Mouse (Mus musculus) adrenal gland (tissue): ENCODE measurements around the gene Tmtc2.
"Not testable (repeated sequence)": the region's sequence is repeated elsewhere in the genome, so short reads cannot be mapped to it uniquely, and the experiment has no call there.

Experiments used
- intact Hi-C: fragments of 180-260 bp; cut with DNase I; formaldehyde crosslinking; loops from one replicate; pipeline ENCODE4 v1.15.1; 2025

The Tmtc2 gene

GRCm38 (mm10) chr10:105319299-105320057 lies 254.8 kb downstream of the Tmtc2 start:
- intact Hi-C loops, result no loop called here

GRCm38 (mm10) chr10:105318869-105319268 lies 255.4 kb downstream of the Tmtc2 start:
- intact Hi-C loops, result no loop called here

DNA sequence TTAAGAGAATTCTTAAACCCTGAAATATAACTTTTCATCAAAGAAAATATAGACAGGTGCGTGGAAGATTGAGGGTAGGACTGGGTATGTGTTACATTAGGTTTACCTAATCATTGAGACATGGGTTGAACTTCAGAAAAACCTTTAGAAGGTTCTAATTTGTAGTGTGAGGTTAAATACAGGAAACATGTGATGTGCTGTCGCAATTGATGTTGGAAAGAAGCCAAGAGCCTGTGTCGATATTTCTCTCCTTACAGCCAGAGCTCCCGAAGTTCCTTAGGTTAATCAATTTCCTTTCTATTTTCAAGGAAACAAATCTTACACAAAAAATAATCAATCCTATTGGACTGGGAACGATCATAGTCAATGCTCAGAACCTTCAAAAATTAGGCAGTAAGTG lies 261.3 kb downstream of the Tmtc2 start:
- intact Hi-C loops, result no loop called here

GRCm38 (mm10) chr10:105297560-105297959 lies 276.7 kb downstream of the Tmtc2 start:
- intact Hi-C loops, result no loop called here

DNA sequence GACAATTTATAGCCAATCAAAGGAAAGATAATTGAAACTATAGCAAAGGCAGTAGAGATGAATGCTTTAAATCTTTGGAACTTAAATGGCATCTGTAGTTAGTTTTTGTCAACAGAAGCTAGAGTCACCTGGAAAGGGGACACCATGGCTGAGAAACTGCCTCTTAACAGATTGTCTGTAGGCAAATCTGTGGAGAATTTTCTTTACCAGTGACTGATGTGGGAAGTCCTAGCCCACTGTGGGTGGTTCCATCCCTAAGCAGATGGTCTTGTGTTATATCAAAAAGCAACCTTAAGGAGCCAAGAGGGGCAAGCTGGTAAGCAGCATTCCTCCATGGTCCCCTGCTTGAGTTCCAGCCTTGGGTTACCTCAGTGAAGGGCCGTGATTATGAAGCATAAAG lies 281.3 kb downstream of the Tmtc2 start:
- intact Hi-C loops, result no loop called here

DNA sequence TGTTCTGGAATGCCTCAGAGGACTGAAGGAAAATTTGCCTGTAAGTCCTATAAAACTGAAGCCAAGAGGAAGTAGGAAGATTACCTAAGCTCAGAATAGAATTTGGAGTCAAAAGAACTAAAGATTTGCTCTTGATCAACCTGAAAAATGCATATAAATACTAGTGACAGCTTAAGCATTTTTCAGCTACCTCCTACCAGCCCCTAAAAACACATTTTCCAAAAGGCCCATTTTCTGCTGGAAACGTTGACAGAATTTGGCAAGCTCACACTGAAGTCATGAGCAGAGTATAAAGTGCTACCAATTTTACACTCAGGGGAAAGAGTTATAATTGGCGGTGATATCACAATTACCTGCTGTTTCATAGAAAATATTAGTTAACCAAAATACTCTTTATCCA lies 285.8 kb downstream of the Tmtc2 start:
- intact Hi-C loops, result no loop called here

DNA sequence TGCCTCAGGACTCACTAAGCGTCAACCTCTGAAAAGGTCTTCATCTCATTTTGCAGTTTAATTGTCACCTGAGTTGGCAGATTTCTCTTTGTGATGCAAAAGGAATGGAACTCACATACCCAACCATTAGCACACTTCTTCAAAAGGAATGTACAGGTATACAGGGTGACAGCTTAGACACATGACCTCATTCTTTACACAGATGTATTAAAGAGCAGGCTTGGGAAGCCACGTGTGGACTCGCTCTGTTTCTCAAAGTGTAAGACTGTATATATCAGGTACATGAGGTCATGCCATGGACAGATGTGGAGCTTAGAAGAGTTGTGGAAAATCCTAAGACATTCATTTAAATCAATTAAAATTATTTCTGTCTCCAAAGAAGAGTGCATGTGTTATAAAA lies 286.7 kb downstream of the Tmtc2 start:
- intact Hi-C loops, result no loop called here

- intact Hi-C loops, result no loop called here
Observed at GRCm38 (mm10) chr10:105287064-105287463, 287.2 kb downstream of the Tmtc2 start.

GRCm38 (mm10) chr10:105286221-105286620 lies 288.0 kb downstream of the Tmtc2 start:
- intact Hi-C loops, result no loop called here

DNA sequence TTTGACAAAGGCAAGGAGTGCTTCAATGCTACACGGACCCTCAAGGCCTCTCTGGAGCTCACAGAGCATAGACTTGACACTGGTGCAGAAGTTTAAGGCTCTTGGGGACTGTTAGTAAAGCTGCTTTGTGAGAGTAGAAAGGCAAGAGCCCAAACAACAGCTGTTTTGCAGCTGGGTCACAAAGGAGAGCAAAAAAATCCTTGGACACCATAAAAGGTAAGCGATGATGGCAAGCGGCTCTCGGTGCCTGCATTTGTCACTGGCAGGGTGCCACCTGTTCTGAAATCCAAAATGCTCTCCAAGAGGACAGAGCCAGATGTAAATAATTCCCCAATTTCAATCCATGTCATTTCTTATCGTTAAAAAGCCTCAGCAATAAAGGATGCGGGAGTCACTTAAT lies 290.1 kb downstream of the Tmtc2 start:
- intact Hi-C loops, result no loop called here

- intact Hi-C loops, result no loop called here
Observed at GRCm38 (mm10) chr10:105280933-105281332, 293.3 kb downstream of the Tmtc2 start.

DNA sequence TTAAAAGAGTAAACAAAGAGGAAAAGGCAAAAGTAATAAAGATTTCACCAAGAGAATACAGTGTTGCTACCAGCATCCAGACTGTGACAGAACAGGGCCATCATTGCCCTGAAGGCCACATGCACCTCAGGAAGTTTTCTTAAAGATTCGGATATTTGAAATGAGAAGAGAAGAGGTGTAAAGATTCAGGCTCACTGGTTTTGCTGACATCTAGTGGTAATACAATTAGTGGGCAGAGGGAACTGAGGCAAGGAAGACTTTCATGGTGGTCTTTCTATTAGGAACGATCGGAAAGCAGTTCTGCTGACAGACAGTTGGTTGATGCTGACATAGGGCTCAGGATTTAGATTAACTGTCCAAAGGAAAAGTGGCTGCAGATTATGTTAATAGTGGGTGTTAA lies 314.2 kb downstream of the Tmtc2 start:
- intact Hi-C loops, result no loop called here

- intact Hi-C loops, result not testable (repeated sequence)
Observed at GRCm38 (mm10) chr10:105238291-105238690, 336.0 kb downstream of the Tmtc2 start.

GRCm38 (mm10) chr10:105232864-105233263 lies 341.4 kb downstream of the Tmtc2 start:
- intact Hi-C loops, result no loop called here

DNA sequence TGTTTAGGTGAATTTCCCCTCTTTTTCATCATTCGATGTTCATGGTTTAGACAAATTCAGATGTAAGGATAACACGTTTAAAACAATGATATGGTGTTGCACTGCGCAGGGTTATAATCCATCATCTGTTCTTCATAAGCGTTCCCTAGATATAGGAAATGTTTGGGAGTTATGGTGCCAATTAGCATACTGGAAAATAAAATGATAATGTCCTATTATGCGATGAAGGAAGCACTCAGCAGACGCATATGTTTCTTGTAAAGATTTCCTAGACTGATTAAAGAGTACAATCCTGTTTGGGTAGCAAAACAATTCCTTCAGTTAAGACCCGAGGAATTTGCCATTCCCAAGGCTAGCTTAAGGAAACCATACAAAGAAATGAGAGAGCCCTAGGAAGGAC lies 343.8 kb downstream of the Tmtc2 start:
- intact Hi-C loops, result no loop called here

- intact Hi-C loops, result no loop called here
Observed at GRCm38 (mm10) chr10:105228623-105229022, 345.6 kb downstream of the Tmtc2 start.

DNA sequence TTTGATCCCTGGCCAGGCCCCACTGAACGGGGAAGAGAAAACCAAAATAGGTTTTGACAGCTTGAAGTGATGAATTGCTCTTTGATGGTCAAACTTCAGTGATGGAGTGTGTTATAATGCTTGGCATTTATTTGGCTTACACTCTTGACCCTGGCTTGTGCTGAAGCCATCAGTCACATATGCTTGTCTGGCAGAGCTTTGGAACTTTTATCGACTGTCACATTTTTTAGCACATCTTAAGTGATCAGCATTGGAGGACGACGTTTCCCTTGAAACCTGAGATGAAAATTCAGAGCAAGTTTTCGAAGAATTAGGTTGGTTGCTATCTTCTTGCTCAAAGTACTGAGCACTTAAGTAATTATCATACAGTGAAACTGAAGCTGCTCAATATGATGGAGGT lies 346.6 kb downstream of the Tmtc2 start:
- intact Hi-C loops, result no loop called here

DNA sequence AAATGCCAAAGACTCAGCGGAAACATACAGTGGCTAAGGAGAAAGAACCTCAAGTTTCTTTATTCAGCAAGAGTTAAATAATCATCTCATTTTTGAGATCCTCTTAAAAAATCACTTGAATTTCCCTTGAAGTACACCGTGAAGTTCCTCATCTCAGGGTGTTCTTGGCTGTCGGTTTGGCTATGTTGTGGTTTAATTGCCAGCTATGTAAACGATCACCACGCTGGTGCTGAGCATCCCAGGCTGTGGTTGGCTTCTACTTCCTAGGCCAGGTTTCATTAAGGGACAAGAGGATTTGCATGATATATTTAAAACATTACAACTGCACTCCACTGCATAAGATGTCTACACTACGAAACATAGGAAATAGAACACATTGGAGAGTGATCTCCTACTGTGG lies 348.5 kb downstream of the Tmtc2 start:
- intact Hi-C loops, result no loop called here

DNA sequence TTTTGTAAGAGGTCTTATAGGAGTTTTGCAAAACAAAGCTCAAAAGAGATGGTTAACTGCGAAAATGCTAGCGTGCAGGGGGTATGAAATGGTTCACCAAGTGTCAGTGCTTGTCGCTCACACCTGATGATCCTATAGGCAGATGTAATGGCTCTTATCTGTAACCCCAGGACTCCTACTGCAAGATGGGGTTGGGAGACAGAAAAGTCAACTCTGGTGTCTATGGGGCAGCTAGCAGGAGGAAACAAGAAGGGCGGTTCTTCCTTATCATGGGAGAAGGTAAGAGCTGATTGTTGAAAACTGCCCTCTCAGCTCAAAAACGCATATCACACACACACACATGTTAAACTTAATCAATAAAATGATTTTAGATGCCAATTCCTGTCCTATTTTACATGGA lies 351.3 kb downstream of the Tmtc2 start:
- intact Hi-C loops, result no loop called here

DNA sequence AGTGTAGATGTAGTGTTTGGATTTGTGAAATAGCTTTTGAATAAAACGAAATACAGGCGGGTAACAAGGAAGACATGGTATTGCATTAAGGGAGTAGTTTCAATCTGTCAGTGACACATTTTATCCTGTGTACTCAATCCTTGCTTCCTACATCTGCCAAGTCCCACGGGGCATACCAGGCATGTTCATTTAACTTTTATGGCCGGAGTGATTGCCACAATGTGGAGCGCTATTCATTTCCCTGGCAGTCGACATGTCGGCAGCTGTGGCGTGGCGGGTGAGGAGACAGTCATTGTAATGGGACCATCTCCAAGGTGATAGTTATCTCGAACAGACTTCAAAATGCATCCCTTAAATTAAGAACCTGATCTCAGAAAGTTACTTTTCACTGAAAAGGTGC lies 372.8 kb downstream of the Tmtc2 start:
- intact Hi-C loops, result no loop called here

- intact Hi-C loops, result no loop called here
Observed at GRCm38 (mm10) chr10:105200678-105201077, 373.6 kb downstream of the Tmtc2 start.

GRCm38 (mm10) chr10:105200092-105200491 lies 374.2 kb downstream of the Tmtc2 start:
- intact Hi-C loops, result no loop called here

DNA sequence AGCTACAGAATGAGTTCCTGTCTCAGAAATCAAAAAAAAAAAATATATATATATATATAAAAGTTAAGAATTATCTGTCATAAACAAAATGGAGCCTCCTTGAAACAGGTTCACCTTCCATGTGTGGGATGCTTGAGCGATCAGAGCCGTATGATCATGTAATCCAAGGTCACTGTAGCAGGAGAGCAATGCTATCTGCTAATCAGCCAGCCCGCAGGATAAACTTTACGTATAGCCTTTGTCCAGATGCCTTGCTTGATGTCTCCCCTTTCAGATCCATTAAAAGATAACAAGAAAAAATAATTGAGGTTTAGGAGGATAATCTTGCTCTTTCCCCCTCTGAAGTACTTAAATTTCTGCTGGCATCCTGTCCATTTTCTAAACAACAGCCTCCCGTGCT lies 374.7 kb downstream of the Tmtc2 start:
- intact Hi-C loops, result no loop called here

GRCm38 (mm10) chr10:105195377-105195776 lies 378.9 kb downstream of the Tmtc2 start:
- intact Hi-C loops, result no loop called here
